Mouse (Mus musculus) v-Abl transformed pro-B cells (cell line): ENCODE measurements around the gene Rpl18a.

ENCODE experiments used
- in situ Hi-C, 2 experiments: fragments of 400-800 bp; cut with MboI; formaldehyde crosslinking; loops; one replicate each; pipeline ENCODE4 v1.15.1; 2025; ENCODE audit not compliant: unreplicated experiment in 2 of 2

Gene Rpl18a

DNA sequence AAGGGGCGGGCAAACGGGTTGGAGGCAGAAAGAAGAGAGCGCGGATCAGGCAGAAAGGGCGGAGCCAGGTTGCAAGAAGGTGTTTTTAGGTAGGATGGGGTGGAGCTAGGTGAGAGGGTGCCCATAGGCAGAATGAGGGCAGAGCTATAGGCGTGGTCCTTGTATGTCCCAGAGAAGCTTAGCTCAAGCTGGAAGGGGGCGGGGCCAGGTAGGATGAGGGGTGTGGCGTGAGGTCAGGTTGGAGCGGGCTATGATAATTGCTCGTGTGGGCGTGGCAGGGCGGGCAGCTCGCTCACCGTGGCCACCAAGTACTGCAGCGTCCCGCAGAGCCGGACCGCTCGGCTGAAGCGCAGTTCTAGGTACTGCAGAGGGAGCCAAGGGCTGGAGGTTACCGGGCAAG is 5.9 kb downstream of the Rpl18a start:
- in situ Hi-C loops: loop anchor here (10.0 to 25.0 kb wide), 3 partner anchors 313 to 771 kb away; partner anchors contain the start of genes Unc13a (in 2 of the 2) and Ocel1 (in 1 of the 2)

GRCm38 (mm10) chr8:70890656-70891055 is 6.6 kb downstream of the Rpl18a start:
- in situ Hi-C loops: loop anchor here (10.0 to 25.0 kb wide), 3 partner anchors 314 to 772 kb away; partner anchors contain the start of genes Unc13a (in 2 of the 2) and Ocel1 (in 1 of the 2)

GRCm38 (mm10) chr8:70887669-70888068 is 9.5 kb downstream of the Rpl18a start:
- in situ Hi-C loops: loop anchor here (25.0 kb wide), 1 partner anchor 775 kb away; the partner anchor contains the start of gene Unc13a (in 2 of the 2)

DNA sequence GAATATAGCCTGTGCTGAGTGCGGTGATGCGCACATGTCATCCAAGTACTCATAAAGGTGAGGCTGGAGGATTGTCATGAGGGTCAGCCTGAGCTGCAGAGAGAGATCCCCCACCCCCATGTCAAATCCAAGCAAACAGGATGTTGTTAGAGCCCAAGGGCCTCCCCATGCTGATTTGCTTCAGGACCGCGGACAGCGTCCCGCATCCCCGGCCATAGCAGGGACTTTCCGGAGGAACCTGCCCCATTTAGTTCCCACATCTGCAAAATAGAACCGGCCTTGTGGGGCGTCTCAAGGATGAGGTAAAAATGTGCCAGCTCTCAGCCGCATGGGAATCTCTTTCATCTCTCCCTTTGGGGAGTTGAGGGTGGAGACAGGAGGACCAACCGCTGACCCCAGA is 11.6 kb downstream of the Rpl18a start:
- in situ Hi-C loops: loop anchor here (25.0 kb wide), 1 partner anchor 777 kb away; the partner anchor contains the start of gene Unc13a (in 2 of the 2)

DNA sequence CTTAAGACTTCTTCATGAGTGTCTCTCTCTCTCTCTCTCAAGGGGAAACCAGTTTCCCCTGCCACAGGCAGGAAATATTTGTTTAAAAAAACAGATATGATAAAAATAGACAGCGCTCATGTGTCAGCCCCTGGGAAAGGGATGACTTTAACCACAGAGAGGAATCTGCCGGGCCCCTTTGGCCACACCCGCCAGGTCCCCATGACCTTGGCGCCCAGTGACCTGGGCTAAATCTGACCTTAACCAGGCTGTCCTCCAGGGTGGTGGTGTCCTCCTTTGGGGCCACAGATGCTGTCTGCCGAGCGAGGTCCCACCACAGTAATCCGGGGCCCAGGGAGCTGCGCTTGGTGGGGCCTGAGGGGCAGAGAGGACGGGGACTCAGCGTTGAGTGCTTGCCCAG is 12.5 kb downstream of the Rpl18a start:
- in situ Hi-C loops: loop anchor here (25.0 kb wide), 1 partner anchor 778 kb away; the partner anchor contains the start of gene Unc13a (in 2 of the 2)

GRCm38 (mm10) chr8:70884186-70884585 is 13.0 kb downstream of the Rpl18a start:
- in situ Hi-C loops: loop anchor here (25.0 kb wide), 1 partner anchor 778 kb away; the partner anchor contains the start of gene Unc13a (in 2 of the 2)

GRCm38 (mm10) chr8:70880546-70880945 is 16.7 kb downstream of the Rpl18a start:
- in situ Hi-C loops: loop anchor here (25.0 kb wide), 1 partner anchor 782 kb away; the partner anchor contains the start of gene Unc13a (in 2 of the 2)

GRCm38 (mm10) chr8:70880126-70880525 is 17.1 kb downstream of the Rpl18a start:
- in situ Hi-C loops: loop anchor here (25.0 kb wide), 1 partner anchor 782 kb away; the partner anchor contains the start of gene Unc13a (in 2 of the 2)

DNA sequence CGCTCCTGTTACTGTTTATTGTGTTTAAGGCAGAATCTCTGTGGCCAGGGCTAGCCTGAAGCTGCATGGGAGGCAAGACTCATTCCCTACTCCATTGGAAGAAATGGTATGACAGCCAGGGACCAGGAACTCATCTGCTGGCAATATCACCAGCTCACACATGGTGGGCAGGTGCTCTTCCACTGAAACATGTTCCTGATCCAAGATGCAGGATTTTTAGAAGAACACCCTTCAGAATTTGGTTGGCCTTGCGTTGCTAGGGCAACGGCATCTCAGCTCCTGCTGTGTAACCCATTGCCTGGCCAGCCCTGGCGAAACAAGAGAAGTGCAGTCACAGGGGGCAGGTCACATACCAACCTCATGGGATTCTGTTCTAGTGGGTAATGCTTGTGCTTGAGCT is 17.7 kb downstream of the Rpl18a start:
- in situ Hi-C loops: loop anchor here (25.0 kb wide), 1 partner anchor 783 kb away; the partner anchor contains the start of gene Unc13a (in 2 of the 2)

DNA sequence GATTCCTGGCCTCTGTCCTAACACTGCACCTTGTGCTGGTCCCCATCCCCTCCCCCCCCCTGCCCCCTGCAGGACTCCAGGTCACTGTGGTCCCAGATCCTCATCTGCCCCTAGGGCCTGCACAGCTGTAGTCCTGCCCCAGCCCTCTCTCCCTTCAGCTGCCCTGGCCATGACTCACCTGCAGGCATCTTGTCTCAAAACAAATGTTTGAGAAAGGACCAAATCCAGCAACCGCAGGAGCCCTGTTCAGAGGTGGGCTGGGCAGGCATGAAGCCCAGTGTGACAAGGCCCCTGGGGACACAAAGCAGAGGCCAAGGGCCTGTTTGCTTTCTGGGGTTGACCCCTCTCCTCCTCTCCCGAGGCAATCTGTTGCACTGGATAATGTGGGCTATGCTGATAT is 19.0 kb downstream of the Rpl18a start:
- in situ Hi-C loops: loop anchor here (25.0 kb wide), 1 partner anchor 784 kb away; the partner anchor contains the start of gene Unc13a (in 2 of the 2)

DNA sequence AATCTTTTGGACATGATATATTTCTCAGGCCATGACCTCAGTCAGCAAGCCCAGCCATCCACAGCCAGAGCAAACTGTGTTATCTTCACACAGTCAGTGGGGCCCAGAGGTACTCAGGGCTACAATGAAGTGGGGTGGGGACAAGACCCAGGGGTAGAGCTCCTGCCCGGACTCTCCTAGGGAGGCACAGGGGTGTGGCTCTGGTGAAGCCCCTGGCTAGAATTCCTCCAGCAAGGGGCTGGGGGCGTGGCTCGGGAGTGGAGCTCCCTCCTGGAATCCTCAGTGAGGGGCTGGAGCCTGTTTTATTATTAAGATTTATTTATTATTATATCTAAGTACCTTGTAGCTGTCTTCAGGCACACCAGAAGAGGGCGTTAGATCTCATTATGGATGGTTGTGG is 20.8 kb downstream of the Rpl18a start:
- in situ Hi-C loops: loop anchor here (25.0 kb wide), 1 partner anchor 786 kb away; the partner anchor contains the start of gene Unc13a (in 2 of the 2)

GRCm38 (mm10) chr8:70874441-70874840 is 22.8 kb downstream of the Rpl18a start:
- in situ Hi-C loops: no loop called here

GRCm38 (mm10) chr8:70873364-70873985 is 23.7 kb downstream of the Rpl18a start, which contains the start of gene Ccdc124:
TSS of gene Ccdc124 (minus strand) at chr8:70873935.
- in situ Hi-C loops: no loop called here

DNA sequence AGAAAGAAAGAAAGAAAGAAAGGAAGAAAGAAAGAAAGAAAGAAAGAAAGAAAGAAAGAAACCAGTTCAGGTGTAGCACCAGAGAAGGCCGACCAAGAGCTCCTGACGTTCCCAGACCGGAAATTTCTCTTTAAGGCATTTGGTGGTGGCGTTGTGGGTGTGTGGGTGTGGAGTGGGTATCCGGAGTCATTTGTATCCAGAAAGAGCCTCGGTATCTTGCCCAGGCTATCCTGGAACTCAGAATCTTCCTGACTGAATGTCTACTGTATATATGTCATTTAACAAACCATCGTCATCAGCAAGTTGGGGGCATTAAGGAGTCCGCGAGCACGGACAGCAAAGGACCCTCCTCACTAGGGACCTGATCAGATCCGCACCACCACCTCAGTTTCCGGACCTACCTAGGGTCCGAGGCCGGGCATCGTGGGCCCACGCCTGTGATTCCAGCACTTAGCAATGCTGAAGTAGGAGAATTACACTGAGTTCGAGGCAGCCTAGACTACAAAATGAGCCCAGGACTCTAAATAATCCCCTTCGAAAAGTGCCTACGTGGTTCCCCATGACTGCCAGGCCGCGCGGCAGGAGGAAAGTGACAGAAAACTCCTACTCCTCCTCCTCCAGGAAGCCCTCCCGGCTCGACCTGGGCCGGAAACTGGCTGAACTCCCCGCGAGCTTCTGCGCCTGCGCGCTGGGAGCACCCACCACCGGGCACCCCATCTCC is 24.4 kb downstream of the Rpl18a start:
- in situ Hi-C loops: no loop called here

DNA sequence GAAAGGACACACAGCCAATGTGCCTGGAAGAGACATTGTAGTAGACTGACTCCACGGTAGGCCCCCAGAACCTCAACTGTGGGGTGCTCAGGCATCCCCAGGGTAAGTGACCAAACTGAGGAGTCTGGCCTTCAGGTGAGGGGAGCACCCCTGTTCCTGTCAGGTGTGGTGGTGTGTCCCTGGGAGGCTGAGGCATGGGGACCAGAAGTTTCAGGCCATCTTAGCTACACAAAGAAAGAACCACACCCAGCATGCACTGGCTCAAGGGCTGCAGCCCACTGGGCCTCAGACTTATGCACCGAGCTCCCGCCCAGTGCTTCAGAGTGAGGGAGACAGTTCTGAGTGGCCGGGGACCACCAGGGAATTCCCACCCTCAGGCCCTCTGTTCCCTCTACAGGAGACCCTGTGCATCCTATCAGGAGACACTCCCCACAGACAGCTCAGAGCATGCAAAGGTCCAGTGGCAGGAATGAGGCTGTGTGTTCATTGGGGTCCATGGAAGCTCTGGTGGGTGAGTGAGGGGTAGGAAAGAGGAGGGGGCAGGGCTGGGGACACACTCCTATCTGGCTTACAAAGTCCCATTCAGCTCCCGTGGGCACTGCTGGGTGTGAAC is 25.9 kb downstream of the Rpl18a start:
- in situ Hi-C loops: no loop called here

DNA sequence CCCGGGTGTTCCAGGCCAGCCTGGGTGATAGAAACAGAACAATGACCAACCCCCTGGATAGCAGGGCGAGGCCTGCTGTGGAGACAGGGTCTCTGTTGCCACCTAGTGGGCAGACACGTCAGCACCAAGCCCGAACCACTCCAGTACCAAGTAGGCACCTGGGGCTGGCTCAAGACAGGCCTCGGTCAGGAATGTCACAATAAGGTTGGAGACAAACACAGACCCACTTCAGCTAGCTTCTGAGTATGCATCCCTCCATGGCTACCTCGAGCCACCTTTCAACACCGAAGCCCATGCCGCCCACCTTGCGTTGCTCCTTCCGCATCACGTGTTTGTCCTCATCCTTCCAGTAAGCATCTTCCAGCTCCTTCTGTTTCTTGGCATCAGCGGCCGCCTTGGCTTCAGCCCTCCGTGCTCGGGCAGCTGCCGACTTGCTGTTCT is 27.6 kb downstream of the Rpl18a start:
- in situ Hi-C loops: no loop called here

DNA sequence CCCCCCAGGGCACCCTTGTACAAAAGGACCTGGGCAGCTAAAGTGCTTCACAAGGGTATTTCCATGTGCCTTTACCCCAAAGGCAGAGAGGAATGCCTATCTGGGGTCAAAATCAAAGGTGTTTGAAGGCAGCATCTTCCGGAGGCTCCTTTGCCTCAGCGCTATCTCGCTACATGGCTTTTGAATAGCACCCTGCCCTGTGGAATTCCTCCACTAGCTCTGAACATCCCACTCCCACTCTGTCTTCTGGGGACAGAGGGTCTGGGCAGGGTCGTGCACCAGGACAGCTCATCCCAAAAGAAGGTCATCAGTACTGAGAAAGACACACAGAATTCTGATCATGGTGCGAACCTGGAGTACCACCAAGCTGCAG is 28.0 kb downstream of the Rpl18a start:
- in situ Hi-C loops: no loop called here

DNA sequence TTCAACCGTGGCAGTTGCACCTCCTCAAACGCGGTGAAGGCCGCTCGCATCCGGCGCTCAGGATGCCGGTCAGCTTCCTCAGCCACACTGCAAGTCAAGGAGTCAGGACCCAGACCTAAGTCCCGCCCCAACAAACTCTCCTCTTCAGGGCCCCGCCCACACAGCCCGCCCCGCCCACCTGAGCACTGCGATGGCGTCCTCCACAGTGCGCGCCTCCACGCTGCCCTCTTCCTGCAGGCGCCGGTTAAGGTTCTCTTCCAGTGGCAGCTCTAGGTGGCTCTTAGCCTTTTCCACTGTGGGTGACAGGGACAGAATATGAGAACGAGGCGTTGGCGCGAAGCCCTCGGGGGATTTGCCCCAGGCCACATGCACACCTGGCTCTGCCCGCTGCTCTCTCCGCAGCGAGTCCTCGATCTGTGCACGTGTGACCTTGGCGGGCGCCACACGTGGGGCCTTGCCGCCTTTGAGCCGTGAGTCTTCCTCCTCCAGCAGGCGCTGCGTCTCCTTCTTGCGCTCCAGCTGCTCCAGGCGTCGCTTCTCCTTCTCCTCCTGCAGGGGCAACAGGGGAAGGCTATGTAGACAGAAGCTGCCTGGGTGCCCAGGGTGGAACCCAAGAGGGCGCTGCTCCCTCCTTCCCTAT is 28.5 kb downstream of the Rpl18a start:
- in situ Hi-C loops: no loop called here

GRCm38 (mm10) chr8:70866566-70866965 is 30.6 kb downstream of the Rpl18a start:
- in situ Hi-C loops: no loop called here

GRCm38 (mm10) chr8:70866001-70866520 is 31.2 kb downstream of the Rpl18a start:
- in situ Hi-C loops: no loop called here
